16 mouse cellular contexts compared by ENCODE assay signal in genomic region chr13:93401947-93402346, GRCm38 (mm10).
"Had no signal": no experiment of that assay in that cellular context is flagged by ENCODE, and none has a peak within 500 bp of the region (broad histone marks: within the 10 kb centered on the region; RNA-seq: fewer than 3 reads in every experiment).

No protein-coding gene starts in this region.

- H3K4me3 ChIP-seq: lung, embryonic 15.5 days; megakaryocyte, embryonic 14.5 days; midbrain, embryonic 13.5 days; midbrain, embryonic 15.5 days; neural tube, embryonic 12.5 days had no signal

- ATAC-seq: lung, postnatal 0 days; midbrain, embryonic 13.5 days; midbrain, embryonic 15.5 days had no signal

- H3K27ac ChIP-seq: lung, embryonic 15.5 days; macrophage; midbrain, embryonic 13.5 days; midbrain, embryonic 15.5 days; neural tube, embryonic 12.5 days had no signal

- H3K36me3 ChIP-seq: lung, embryonic 15.5 days had no signal

- H3K9ac ChIP-seq: lung, embryonic 15.5 days; midbrain, embryonic 13.5 days; midbrain, embryonic 15.5 days; neural tube, embryonic 12.5 days had no signal

- H3K4me1 ChIP-seq: lung, embryonic 15.5 days; megakaryocyte, embryonic 14.5 days; midbrain, embryonic 13.5 days; midbrain, embryonic 15.5 days; neural tube, embryonic 12.5 days had no signal

- H3K27me3 ChIP-seq: lung, embryonic 15.5 days; megakaryocyte, embryonic 14.5 days; midbrain, embryonic 13.5 days; midbrain, embryonic 15.5 days; neural tube, embryonic 12.5 days had no signal

- DNase-seq: lung, adult 2 months; lung, postnatal 14 days; lung, postnatal 36 days; right cerebral cortex, postnatal 14 days; right cerebral cortex, postnatal 4 days; spleen, adult 18-20 months; thymus, adult 18-20 months; thymus, postnatal 14 days; thymus, postnatal 36 days had no signal
